ENCODE assay signal across 8 mouse cellular contexts in the genomic region with DNA sequence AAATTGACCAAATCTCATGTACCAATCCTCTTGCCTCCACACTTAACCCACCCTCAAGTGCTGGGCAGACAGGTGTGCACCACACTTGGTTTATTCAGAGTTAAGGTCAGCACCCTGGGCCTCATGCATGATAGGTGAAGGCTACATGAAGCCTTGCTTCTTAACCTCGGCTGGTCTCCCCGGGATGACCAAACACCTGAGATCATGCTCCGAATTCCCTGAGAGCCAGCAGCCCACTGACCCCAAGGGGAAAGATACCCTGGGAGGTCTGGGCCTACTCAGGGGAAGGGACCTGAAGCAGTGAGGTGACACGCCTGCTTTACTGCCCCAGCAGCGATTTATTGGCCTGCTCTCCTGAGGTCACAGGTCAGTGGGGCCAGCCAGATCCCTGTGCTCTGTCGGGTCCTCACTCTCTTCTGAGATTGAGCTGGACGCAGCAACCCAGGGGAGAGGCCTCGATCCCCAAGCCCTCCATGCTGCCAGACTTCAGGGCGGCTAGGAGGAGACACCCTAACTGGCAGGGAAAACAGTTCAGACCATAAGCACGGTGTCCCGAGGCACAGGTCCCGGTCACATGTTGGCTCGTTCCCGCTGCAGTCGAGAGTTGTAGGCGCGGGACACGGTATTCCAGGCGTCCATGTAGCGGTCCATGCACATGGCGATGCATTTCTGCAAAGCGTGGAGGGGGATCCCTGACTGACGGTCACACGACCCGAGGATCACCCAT. TPM values are rescaled to one million over a fixed set of nuclear protein-coding genes. Genes with fewer than 3 reads are reported as not detected.
DNase-seq lines count a peak whose midpoint lies in the region; ATAC-seq and TF ChIP-seq lines count a peak whose summit lies in the region.

No protein-coding gene starts in this region.

- peaks cover 42% of the 10 kb centered on the region for H3K4me1 ChIP-seq in heart, embryonic 10.5 days
- H3K4me1 ChIP-seq in ES-E14 (ENCODE audit: control insufficient read depth in 2 of 2, insufficient read depth in 2 of 2, low read length in 2 of 2, poor library complexity in 1 of 2), result peaks cover 0 to 22% of the 10 kb centered on the region in 2 experiments; a peak in 1 of 4 replicates
- peaks cover 17% of the 10 kb centered on the region for H3K4me1 ChIP-seq in forebrain, embryonic 15.5 days
- H3K4me1 ChIP-seq in liver, postnatal 0 days (ENCODE audit: insufficient read depth), result peaks cover 15% of the 10 kb centered on the region

- peak overlapping the region; percentile 90 for H3K4me2 ChIP-seq in forebrain, embryonic 15.5 days (replicated peaks)
- H3K4me2 ChIP-seq in liver, postnatal 0 days (ENCODE audit: low read depth, low read length), result peak overlapping the region; percentile 99

- H3K27ac ChIP-seq in heart, embryonic 10.5 days, result peak overlapping the region; percentile 90
- H3K27ac ChIP-seq in ES-E14 (ENCODE audit: insufficient read depth, low read depth, low read length, poor library complexity, severe bottlenecking), result peak overlapping the region; percentile 37; the same call in 1 of the 2 replicates
- H3K27ac ChIP-seq in forebrain, embryonic 15.5 days (replicated peaks), result peak overlapping the region; percentile 85
- H3K27ac ChIP-seq in liver, postnatal 0 days (ENCODE audit: low read depth), result peak overlapping the region; percentile 90

- in situ Hi-C loops in ES-E14 (cut with MboI; ENCODE audit: low sequenced_read_pairs in 2 of 2, unreplicated experiment in 2 of 2), result no loop called here

- H3K9ac ChIP-seq in ES-E14 (ENCODE audit: insufficient read depth, low read depth, low read length, poor library complexity, severe bottlenecking), result peak overlapping the region; percentile 92
- H3K9ac ChIP-seq in forebrain, embryonic 15.5 days (replicated peaks), result peak overlapping the region; percentile 70
- H3K9ac ChIP-seq in liver, postnatal 0 days (replicated peaks), result peak overlapping the region; percentile 89

- WGBS in heart, embryonic 10.5 days, result 15% methylated on average over 25 of the region's 25 CpGs
- WGBS in forebrain, embryonic 15.5 days, result 15% methylated on average over 25 of the region's 25 CpGs
- 11% methylated on average over 25 of the region's 25 CpGs for WGBS in liver, postnatal 0 days (ENCODE audit: insufficient replicate concordance)

- peaks cover 45% of the 10 kb centered on the region for H3K36me3 ChIP-seq in heart, embryonic 10.5 days
- H3K36me3 ChIP-seq in ES-E14 (ENCODE audit: control insufficient read depth, insufficient read depth, low read length, poor library complexity, severe bottlenecking), result peaks cover 38% of the 10 kb centered on the region
- peaks cover 31% of the 10 kb centered on the region for H3K36me3 ChIP-seq in forebrain, embryonic 15.5 days
- H3K36me3 ChIP-seq in liver, postnatal 0 days (replicated peaks; ENCODE audit: insufficient read depth, low read length), result peaks cover 27% of the 10 kb centered on the region

- no peak for ATAC-seq in forebrain, embryonic 15.5 days (replicated peaks)
- no peak for ATAC-seq in liver, postnatal 0 days

- no peak for TF ChIP-seq CTCF in liver, postnatal 0 days (IDR thresholded peaks at IDR 0.05; ENCODE audit: low read depth)

- no peak for TF ChIP-seq EP300 in liver, postnatal 0 days (IDR thresholded peaks at IDR 0.05; ENCODE audit: low read depth)

- peaks cover 13% of the 10 kb centered on the region for H3K27me3 ChIP-seq in heart, embryonic 10.5 days (ENCODE audit: insufficient read depth, poor library complexity, severe bottlenecking)
- no peaks in the 10 kb centered on the region for H3K27me3 ChIP-seq in forebrain, embryonic 15.5 days
- no peaks in the 10 kb centered on the region for H3K27me3 ChIP-seq in liver, postnatal 0 days (ENCODE audit: insufficient read depth, low read length)

- no peak for DNase-seq in heart, embryonic 10.5 days (ENCODE audit: low spot score)
- no peak for DNase-seq in heart, adult 18-20 months
- no peak for DNase-seq in ES-E14 (ENCODE audit: low read depth, low spot score)
- DNase-seq in liver, postnatal 0 days, result no peak
- no peak for DNase-seq in adrenal gland, postnatal 14 days
- no peak for DNase-seq in ovary, postnatal 14 days (ENCODE audit: low spot score)
- no peak for DNase-seq in adrenal gland, postnatal 25 days

- H3K4me3 ChIP-seq in heart, embryonic 10.5 days, result peak overlapping the region; percentile 77
- peak overlapping the region; percentile 84 to 94 for H3K4me3 ChIP-seq in ES-E14 (ENCODE audit: insufficient read depth in 1 of 2, low read depth in 1 of 2, low read length in 2 of 2, poor library complexity in 1 of 2, severe bottlenecking in 1 of 2)
- H3K4me3 ChIP-seq in forebrain, embryonic 15.5 days, result peak overlapping the region; percentile 69
- peak overlapping the region; percentile 98 for H3K4me3 ChIP-seq in liver, postnatal 0 days (ENCODE audit: low read depth, low read length)

- no peaks in the 10 kb centered on the region for H3K9me3 ChIP-seq in heart, embryonic 10.5 days
- no peaks in the 10 kb centered on the region for H3K9me3 ChIP-seq in ES-E14 (ENCODE audit: control insufficient read depth, insufficient read depth, low read depth, low read length)
- no peaks in the 10 kb centered on the region for H3K9me3 ChIP-seq in forebrain, embryonic 15.5 days
- no peaks in the 10 kb centered on the region for H3K9me3 ChIP-seq in liver, postnatal 0 days (ENCODE audit: low read length)

TF ChIP-seq in ES-E14, 5 proteins besides CTCF, POLR2A, EP300 and RAD21:
- TF ChIP-seq HCFC1 (IDR thresholded peaks at IDR 0.05; ENCODE audit: borderline replicate concordance, insufficient read depth, low read length), result 0 out of 2 replicates have a peak, but pooled peaks have one; percentile 10
- TF ChIP-seq ZC3H11A (IDR thresholded peaks at IDR 0.05; ENCODE audit: borderline replicate concordance, low read depth, low read length), result no peak

RNA-seq across cellular contexts. Expression of a gene that starts 1.0 kb away (rescaled TPM):
- 348 and 363 TPM in 2 replicates for polyA plus RNA-seq in heart, embryonic 10.5 days (2016; fragmentation: Nextera tagmentation; extraction: Ambion mirVana)
- 100 to 1,000 TPM; 125 to 144 TPM for total RNA-seq in heart, adult 18-20 months (2021)
- 219 and 244 TPM in 2 replicates for total RNA-seq in ES-E14 (2012; rRNA removed)
- 326 and 357 TPM in 2 replicates for polyA plus RNA-seq in forebrain, embryonic 15.5 days (2015; fragmentation: Nextera tagmentation; extraction: Ambion mirVana)
- 242 and 244 TPM in 2 replicates for polyA plus RNA-seq in liver, postnatal 0 days (2015; fragmentation: Nextera tagmentation; extraction: Ambion mirVana)
- total RNA-seq in adrenal gland, postnatal 14 days (2021), result 252 and 257 TPM in 2 replicates
- 188 and 208 TPM in 2 replicates for total RNA-seq in adrenal gland, postnatal 25 days (2021)

RNA-seq across cellular contexts. Expression of a gene that starts 18.3 kb away (rescaled TPM):
- polyA plus RNA-seq in heart, embryonic 10.5 days (2016; fragmentation: Nextera tagmentation; extraction: Ambion mirVana), result 39.7 and 47.3 TPM in 2 replicates
- total RNA-seq in heart, adult 18-20 months (2021), result 1 to 10 TPM; 4.7 to 5.8 TPM
- total RNA-seq in ES-E14 (2012; rRNA removed), result 66.5 and 88.2 TPM in 2 replicates
- 50.6 and 53.5 TPM in 2 replicates for polyA plus RNA-seq in forebrain, embryonic 15.5 days (2015; fragmentation: Nextera tagmentation; extraction: Ambion mirVana)
- polyA plus RNA-seq in liver, postnatal 0 days (2015; fragmentation: Nextera tagmentation; extraction: Ambion mirVana), result 5.4 and 6.5 TPM in 2 replicates
- 14.9 and 15.8 TPM in 2 replicates for total RNA-seq in adrenal gland, postnatal 14 days (2021)
- 14.4 and 15.2 TPM in 2 replicates for total RNA-seq in adrenal gland, postnatal 25 days (2021)

RNA-seq across cellular contexts. Expression of a gene that starts 28.1 kb away (rescaled TPM):
- polyA plus RNA-seq in heart, embryonic 10.5 days (2016; fragmentation: Nextera tagmentation; extraction: Ambion mirVana), result not detected in 2 replicates
- total RNA-seq in heart, adult 18-20 months (2021), result not detected
- total RNA-seq in ES-E14 (2012; rRNA removed), result 0.26 TPM in 1 of 2 replicates, not detected in the other
- polyA plus RNA-seq in forebrain, embryonic 15.5 days (2015; fragmentation: Nextera tagmentation; extraction: Ambion mirVana), result 0.06 and 0.15 TPM in 2 replicates
- polyA plus RNA-seq in liver, postnatal 0 days (2015; fragmentation: Nextera tagmentation; extraction: Ambion mirVana), result 0.12 TPM in 2 replicates
- 0.11 TPM in 1 of 2 replicates, not detected in the other for total RNA-seq in adrenal gland, postnatal 14 days (2021)
- not detected in 2 replicates for total RNA-seq in adrenal gland, postnatal 25 days (2021)

RNA-seq across cellular contexts. Expression of a gene that starts 30.1 kb away (rescaled TPM):
- 17.1 and 20.1 TPM in 2 replicates for polyA plus RNA-seq in heart, embryonic 10.5 days (2016; fragmentation: Nextera tagmentation; extraction: Ambion mirVana)
- 10 to 100 TPM; 14.9 to 19.0 TPM for total RNA-seq in heart, adult 18-20 months (2021)
- total RNA-seq in ES-E14 (2012; rRNA removed), result 26.4 and 36.0 TPM in 2 replicates
- polyA plus RNA-seq in forebrain, embryonic 15.5 days (2015; fragmentation: Nextera tagmentation; extraction: Ambion mirVana), result 5.5 and 5.9 TPM in 2 replicates
- polyA plus RNA-seq in liver, postnatal 0 days (2015; fragmentation: Nextera tagmentation; extraction: Ambion mirVana), result 17.3 and 18.7 TPM in 2 replicates
- 29.8 and 91.3 TPM in 2 replicates for total RNA-seq in adrenal gland, postnatal 14 days (2021)
- total RNA-seq in adrenal gland, postnatal 25 days (2021), result 15.3 and 15.4 TPM in 2 replicates

RNA-seq across cellular contexts. Expression of a gene that starts 44.7 kb away (rescaled TPM):
- polyA plus RNA-seq in heart, embryonic 10.5 days (2016; fragmentation: Nextera tagmentation; extraction: Ambion mirVana), result 32.1 and 34.6 TPM in 2 replicates
- 10 to 100 TPM; 11.9 to 15.9 TPM for total RNA-seq in heart, adult 18-20 months (2021)
- total RNA-seq in ES-E14 (2012; rRNA removed), result 38.9 and 66.1 TPM in 2 replicates
- 58.7 and 61.0 TPM in 2 replicates for polyA plus RNA-seq in forebrain, embryonic 15.5 days (2015; fragmentation: Nextera tagmentation; extraction: Ambion mirVana)
- polyA plus RNA-seq in liver, postnatal 0 days (2015; fragmentation: Nextera tagmentation; extraction: Ambion mirVana), result 27.6 and 27.7 TPM in 2 replicates
- total RNA-seq in adrenal gland, postnatal 14 days (2021), result 30.5 and 33.0 TPM in 2 replicates
- total RNA-seq in adrenal gland, postnatal 25 days (2021), result 38.8 and 48.5 TPM in 2 replicates

Comparison
In these comparisons a context has a peak if more than half of its experiments do, and no peak if none do; other contexts are left out.
1. H3K27ac ChIP-seq: peak in every context shown above with its lines; median percentile 90 in heart, embryonic 10.5 days; 90 in liver, postnatal 0 days; 85 in forebrain, embryonic 15.5 days; 37 in ES-E14.